Mouse (Mus musculus) intestine, embryonic 16.5 days (tissue): Measurements from ENCODE around the gene Rabggtb. TPM values are rescaled to one million over a fixed set of nuclear protein-coding genes. Genes with fewer than 3 reads are reported as not detected.

Experiments used
- ATAC-seq: fragments of 200-750 bp; cut with Nextera tagmentation; 2 replicates; pipeline ENCODE4 v1.8.0; 2017; ENCODE audit warnings: moderate TSS enrichment, moderate library complexity
- H3K27ac ChIP-seq: fragments of 300-500 bp; sonication (generic); 2 replicates; pipeline ENCODE4 v1.5.1; 2014; ENCODE audit warnings: mild to moderate bottlenecking, low read length
- H3K27me3 ChIP-seq: fragments of 300-500 bp; sonication (generic); replicated peaks from 2 replicates; pipeline ENCODE4 v1.6.1; 2014; ENCODE audit warnings: low read length, control low read depth, mixed read lengths; ENCODE audit not compliant: control insufficient read depth, insufficient read depth
- H3K36me3 ChIP-seq: fragments of 300-500 bp; sonication (generic); 2 replicates; pipeline ENCODE4 v1.6.1; 2014; ENCODE audit warnings: low read length, control low read depth; ENCODE audit not compliant: control insufficient read depth, insufficient read depth
- H3K4me1 ChIP-seq: fragments of 300-500 bp; sonication (generic); 2 replicates; pipeline ENCODE4 v1.6.1; 2014; ENCODE audit warnings: low read length, control low read depth, mixed read lengths; ENCODE audit not compliant: control insufficient read depth, insufficient read depth
- H3K4me2 ChIP-seq: fragments of 300-500 bp; sonication (generic); 2 replicates; pipeline ENCODE4 v1.6.1; 2014; ENCODE audit warnings: low read depth, low read length, control low read depth
- H3K4me3 ChIP-seq: fragments of 300-500 bp; sonication (generic); 2 replicates; pipeline ENCODE4 v1.5.1; 2014; ENCODE audit warnings: mild to moderate bottlenecking, low read length
- H3K9ac ChIP-seq: fragments of 300-500 bp; sonication (generic); 2 replicates; pipeline ENCODE4 v1.6.1; 2014; ENCODE audit warnings: low read depth, low read length
- H3K9me3 ChIP-seq: fragments of 300-500 bp; sonication (generic); 2 replicates; pipeline ENCODE4 v1.6.1; 2016; ENCODE audit warnings: low read length, control low read depth; ENCODE audit not compliant: control insufficient read depth
- WGBS: fragments of 180-500 bp; shearing (Covaris S2); extraction: QIAGEN DNeasy Blood & Tissue Kit; methylation state at CpG from one replicate; pipeline ENCODE4 v1.1.7; 2014; 5-methylcytosine and 5-hydroxymethylcytosine counted together
- polyA plus RNA-seq: library from polyadenylated mRNA; unstranded; fragments of >200 nt; fragmentation: Nextera tagmentation; extraction: Ambion mirVana; gene quantifications from 2 replicates; pipeline ENCODE4 v1.2.1, GENCODE M21; 2015

The Rabggtb gene
- polyA plus RNA-seq, 1 experiment from 2014 or later = 54.2 TPM

GRCm38 (mm10) chr3:153906136-153906871 is 6.5 kb downstream of the Rabggtb start, which contains the start of gene Msh4:
Gene Msh4, minus strand, starts transcription at chr3:153906138.
- Histone ChIP-seq H3K4me3 (no peak within 1 kb of the TSS), H3K4me2 (no peak within 1 kb of the TSS), H3K9me3 (no peaks in the 10 kb centered on the region), H3K27ac (no peak within 1 kb of the TSS), H3K9ac (no peak within 1 kb of the TSS), H3K36me3 (peaks cover 36% of the 10 kb centered on the region), H3K4me1 (peaks cover 21% of the 10 kb centered on the region), H3K27me3 (no peaks in the 10 kb centered on the region)
- ATAC-seq = no peak
- WGBS = 80% methylated on average over 9 of the region's 9 CpGs

- no peak overlapping the region for H3K4me2 ChIP-seq
- 84% methylated on average over 49 of the region's 49 CpGs for WGBS
- ATAC-seq = peak; percentile 10; the same call in 1 of the 2 replicates
These were observed 7.3 kb downstream of the Rabggtb start for GRCm38 (mm10) chr3:153905251-153906135.

GRCm38 (mm10) chr3:153904586-153904985 is 8.2 kb downstream of the Rabggtb start:
- Histone ChIP-seq H3K4me1 (peaks cover 8% of the 10 kb centered on the region), H3K27me3 (no peaks in the 10 kb centered on the region), H3K4me3 (no peak overlapping the region), H3K27ac (no peak overlapping the region), H3K9me3 (no peaks in the 10 kb centered on the region), H3K4me2 (no peak overlapping the region), H3K36me3 (peaks cover 34% of the 10 kb centered on the region), H3K9ac (no peak overlapping the region)
- WGBS = 62% methylated on average over 6 of the region's 6 CpGs
- peak; percentile 59 for ATAC-seq

More at GRCm38 (mm10) chr3:153905251-153906135, 7.3 kb downstream of the Rabggtb start:
- H3K27me3 ChIP-seq = no peaks in the 10 kb centered on the region
- H3K9me3 ChIP-seq = no peaks in the 10 kb centered on the region
- no peak overlapping the region for H3K27ac ChIP-seq
- no peak overlapping the region for H3K9ac ChIP-seq
- peaks cover 36% of the 10 kb centered on the region for H3K36me3 ChIP-seq
- no peak overlapping the region for H3K4me3 ChIP-seq
- peaks cover 15% of the 10 kb centered on the region for H3K4me1 ChIP-seq

- H3K27me3 ChIP-seq = no peaks in the 10 kb centered on the region
- H3K4me2 ChIP-seq = no peak overlapping the region
- ATAC-seq = no peak
- peaks cover 20% of the 10 kb centered on the region for H3K36me3 ChIP-seq
- H3K9me3 ChIP-seq = no peaks in the 10 kb centered on the region
- H3K9ac ChIP-seq = no peak overlapping the region
- no peaks in the 10 kb centered on the region for H3K4me1 ChIP-seq
- H3K4me3 ChIP-seq = no peak overlapping the region
- 54% methylated on average over 3 of the region's 3 CpGs for WGBS
- H3K27ac ChIP-seq = peak overlapping the region; percentile 39
These were observed 10.2 kb downstream of the Rabggtb start for GRCm38 (mm10) chr3:153902595-153902994.

GRCm38 (mm10) chr3:153901904-153902303 is 10.9 kb downstream of the Rabggtb start:
- no peak overlapping the region for H3K4me3 ChIP-seq
- no peak overlapping the region for H3K27ac ChIP-seq
- H3K36me3 ChIP-seq = peaks cover 17% of the 10 kb centered on the region
- 59% methylated on average over 1 of the region's 1 CpGs for WGBS
- peak; percentile 62 for ATAC-seq
- H3K4me2 ChIP-seq = no peak overlapping the region
- no peak overlapping the region for H3K9ac ChIP-seq
- H3K9me3 ChIP-seq = no peaks in the 10 kb centered on the region
- no peaks in the 10 kb centered on the region for H3K4me1 ChIP-seq
- H3K27me3 ChIP-seq = no peaks in the 10 kb centered on the region

GRCm38 (mm10) chr3:153897216-153897615 is 15.6 kb downstream of the Rabggtb start:
- no peak overlapping the region for H3K27ac ChIP-seq
- H3K4me1 ChIP-seq = no peaks in the 10 kb centered on the region
- no peaks in the 10 kb centered on the region for H3K9me3 ChIP-seq
- H3K27me3 ChIP-seq = no peaks in the 10 kb centered on the region
- H3K36me3 ChIP-seq = no peaks in the 10 kb centered on the region
- WGBS = 65% methylated on average over 6 of the region's 6 CpGs
- no peak overlapping the region for H3K4me2 ChIP-seq
- H3K4me3 ChIP-seq = no peak overlapping the region
- no peak for ATAC-seq
- no peak overlapping the region for H3K9ac ChIP-seq

- H3K9me3 ChIP-seq = no peaks in the 10 kb centered on the region
- ATAC-seq = no peak
- no peaks in the 10 kb centered on the region for H3K27me3 ChIP-seq
- H3K4me1 ChIP-seq = no peaks in the 10 kb centered on the region
- no peak overlapping the region; the same call in 1 of the 2 replicates for H3K9ac ChIP-seq
- H3K4me2 ChIP-seq = no peak overlapping the region
- no peaks in the 10 kb centered on the region for H3K36me3 ChIP-seq
- no peak overlapping the region for H3K4me3 ChIP-seq
- no peak overlapping the region for H3K27ac ChIP-seq
- whole genome bisulfite sequencing = 80% methylated on average over 3 of the region's 3 CpGs
These were observed 17.4 kb downstream of the Rabggtb start for GRCm38 (mm10) chr3:153895454-153895853.

GRCm38 (mm10) chr3:153889188-153889781 is 23.5 kb downstream of the Rabggtb start:
- Histone ChIP-seq H3K4me1 (no peaks in the 10 kb centered on the region), H3K9ac (no peak overlapping the region), H3K4me3 (no peak overlapping the region), H3K36me3 (no peaks in the 10 kb centered on the region), H3K27me3 (no peaks in the 10 kb centered on the region), H3K27ac (no peak overlapping the region), H3K9me3 (no peaks in the 10 kb centered on the region), H3K4me2 (no peak overlapping the region)
- WGBS = 72% methylated on average over 7 of the region's 8 CpGs
- no peak for ATAC-seq

GRCm38 (mm10) chr3:153888141-153888540 is 24.7 kb downstream of the Rabggtb start:
- no peak overlapping the region for H3K4me3 ChIP-seq
- no peaks in the 10 kb centered on the region for H3K36me3 ChIP-seq
- no peaks in the 10 kb centered on the region for H3K27me3 ChIP-seq
- H3K9me3 ChIP-seq = no peaks in the 10 kb centered on the region
- H3K9ac ChIP-seq = no peak overlapping the region
- WGBS = 59% methylated on average over 6 of the region's 6 CpGs
- no peak overlapping the region for H3K27ac ChIP-seq
- ATAC-seq = no peak
- no peaks in the 10 kb centered on the region for H3K4me1 ChIP-seq
- no peak overlapping the region for H3K4me2 ChIP-seq
